Mouse (Mus musculus) ES-E14 (cell line): ENCODE measurements at regions not wholly inside any gene's neighbourhood (a gene's known extent, or its start where the extent isn't known, plus 50 kb on each side); places are given as distances from the start of the nearest gene placed in this dataset.

Experiments
- DNase-seq: peaks from one replicate; pipeline ENCODE4 v3.0.0-alpha.2; 2013; ENCODE audit warnings: low read depth, low spot score
- H3K27ac ChIP-seq: 2 replicates; pipeline ENCODE4 v1.5.1; 2012; ENCODE audit warnings: low read depth, mild to moderate bottlenecking, low read length, moderate library complexity, mixed read lengths; ENCODE audit not compliant: poor library complexity, insufficient read depth, severe bottlenecking
- H3K36me3 ChIP-seq: 2 replicates; pipeline ENCODE4 v1.6.1; 2012; ENCODE audit warnings: mild to moderate bottlenecking, low read length, moderate library complexity, mixed read lengths; ENCODE audit not compliant: control insufficient read depth, poor library complexity, insufficient read depth, severe bottlenecking
- H3K4me1 ChIP-seq, 2 experiments: fragments of 150-350 bp in 1 of 2; sonication (generic) in 1 of 2; 2 replicates each; pipeline ENCODE4 v1.6.1; 2012; ENCODE audit warnings: low read length in 2 of 2, mild to moderate bottlenecking in 1 of 2, mixed read lengths in 1 of 2; ENCODE audit not compliant: control insufficient read depth in 2 of 2, insufficient read depth in 2 of 2, poor library complexity in 1 of 2
- H3K4me3 ChIP-seq, 2 experiments: fragments of 150-350 bp in 1 of 2; sonication (generic) in 1 of 2; 2 replicates each; pipeline ENCODE4 v1.5.1; 2012; ENCODE audit warnings: low read length in 2 of 2, low read depth in 1 of 2, mild to moderate bottlenecking in 1 of 2, mixed read lengths in 1 of 2; ENCODE audit not compliant: insufficient read depth in 1 of 2, poor library complexity in 1 of 2, severe bottlenecking in 1 of 2
- H3K9ac ChIP-seq: 2 replicates; pipeline ENCODE4 v1.6.1; 2012; ENCODE audit warnings: low read depth, mild to moderate bottlenecking, low read length, mixed read lengths; ENCODE audit not compliant: poor library complexity, insufficient read depth, severe bottlenecking
- H3K9me3 ChIP-seq: fragments of 150-350 bp; sonication (generic); 2 replicates; pipeline ENCODE4 v1.6.1; 2012; ENCODE audit warnings: low read depth, mild to moderate bottlenecking, low read length; ENCODE audit not compliant: control insufficient read depth, insufficient read depth
- CHD2 ChIP-seq: IDR thresholded peaks from 2 replicates; pipeline ENCODE4 v1.6.1; 2014; ENCODE audit warnings: mild to moderate bottlenecking, low read depth, low read length, inconsistent platforms
- HCFC1 ChIP-seq: IDR thresholded peaks from 2 replicates; pipeline ENCODE4 v1.6.1; 2012; ENCODE audit warnings: low read length, inconsistent platforms, borderline replicate concordance; ENCODE audit not compliant: insufficient read depth
- MAFK ChIP-seq: IDR thresholded peaks from 2 replicates; pipeline ENCODE4 v1.6.1; 2014; ENCODE audit warnings: mild to moderate bottlenecking, low read depth, low read length, inconsistent platforms; ENCODE audit not compliant: insufficient read depth
- ZC3H11A ChIP-seq: IDR thresholded peaks from 2 replicates; pipeline ENCODE4 v1.6.1; 2012; ENCODE audit warnings: low read depth, mild to moderate bottlenecking, inconsistent platforms, low read length, borderline replicate concordance
- ZNF384 ChIP-seq: IDR thresholded peaks from 2 replicates; pipeline ENCODE4 v1.6.1; 2012; ENCODE audit warnings: low read depth, low read length, inconsistent platforms
- in situ Hi-C, 2 experiments: fragments of 600-800 bp; cut with MboI; formaldehyde crosslinking; loops; one replicate each; pipeline ENCODE4 v1.15.1; 2025; ENCODE audit warnings: low sequenced_read_pairs in 2 of 2, inconsistent platforms in 1 of 2; ENCODE audit not compliant: unreplicated experiment in 2 of 2

- Histone ChIP-seq H3K9ac (no peak overlapping the region), H3K27ac (no peak overlapping the region), H3K4me1 (no peaks in the 10 kb centered on the region), H3K9me3 (no peaks in the 10 kb centered on the region), H3K36me3 (no peaks in the 10 kb centered on the region), H3K4me3 (no peak overlapping the region)
- no peak for DNase-seq
- in situ Hi-C loops, result no loop called here
- TF ChIP-seq HCFC1, result no peak
- TF ChIP-seq MAFK, result no peak
- TF ChIP-seq CHD2, result no peak
- TF ChIP-seq ZNF384, result no peak
- no peak for TF ChIP-seq ZC3H11A
Measured at GRCm38 (mm10) chr11:42949823-42950222, 85.7 kb upstream of the Gm9972 start.

GRCm38 (mm10) chr11:42954169-42954568, 81.4 kb upstream of the Gm9972 start:
- no peak overlapping the region for H3K9ac ChIP-seq
- in situ Hi-C loops, result no loop called here
- H3K27ac ChIP-seq, result no peak overlapping the region
- H3K4me3 ChIP-seq, result no peak overlapping the region
- H3K4me1 ChIP-seq, result no peaks in the 10 kb centered on the region
- DNase-seq, result no peak
- TF ChIP-seq MAFK, result no peak
- TF ChIP-seq HCFC1, result no peak
- no peak for TF ChIP-seq CHD2
- no peak for TF ChIP-seq ZNF384
- TF ChIP-seq ZC3H11A, result no peak
- H3K9me3 ChIP-seq, result no peaks in the 10 kb centered on the region
- no peaks in the 10 kb centered on the region for H3K36me3 ChIP-seq

- in situ Hi-C loops, result no loop called here
- no peaks in the 10 kb centered on the region for H3K36me3 ChIP-seq
- H3K4me1 ChIP-seq, result no peaks in the 10 kb centered on the region
- H3K9me3 ChIP-seq, result no peaks in the 10 kb centered on the region
- no peak overlapping the region for H3K4me3 ChIP-seq
- no peak for TF ChIP-seq HCFC1
- no peak overlapping the region for H3K9ac ChIP-seq
- no peak overlapping the region for H3K27ac ChIP-seq
- DNase-seq, result no peak
Measured at GRCm38 (mm10) chr11:42965732-42966131, 69.8 kb upstream of the Gm9972 start.

GRCm38 (mm10) chr11:42978245-42978644, 57.3 kb upstream of the Gm9972 start:
- TF ChIP-seq ZC3H11A (no peak), HCFC1 (no peak), CHD2 (no peak), ZNF384 (no peak), MAFK (no peak)
- DNase-seq, result no peak
- in situ Hi-C loops, result no loop called here

More at GRCm38 (mm10) chr11:42978245-42978644, 57.3 kb upstream of the Gm9972 start:
- Histone ChIP-seq H3K9me3 (no peaks in the 10 kb centered on the region), H3K36me3 (no peaks in the 10 kb centered on the region), H3K4me3 (no peak overlapping the region), H3K27ac (no peak overlapping the region), H3K9ac (no peak overlapping the region), H3K4me1 (no peaks in the 10 kb centered on the region)
